Mouse (Mus musculus) left cerebral cortex, postnatal 4 days (tissue): ENCODE measurements around the gene Efhd1. TPM values are rescaled to one million over a fixed set of nuclear protein-coding genes. Genes with fewer than 3 reads are reported as not detected.

Experiments
- DNase-seq: peaks from one replicate; pipeline ENCODE4 v3.0.0-alpha.2; 2022
- intact Hi-C: fragments of 180-260 bp; cut with DNase I; formaldehyde crosslinking; loops from one replicate; pipeline ENCODE4 v1.15.1; 2025
- total RNA-seq, 2 experiments: library from RNA; stranded (reverse); gene quantifications; 2 replicates each; pipeline ENCODE4 v1.2.3; 2021

The Efhd1 gene
- total RNA-seq, 2 experiments from 2014 or later: 1.5 to 2.0 TPM

DNA sequence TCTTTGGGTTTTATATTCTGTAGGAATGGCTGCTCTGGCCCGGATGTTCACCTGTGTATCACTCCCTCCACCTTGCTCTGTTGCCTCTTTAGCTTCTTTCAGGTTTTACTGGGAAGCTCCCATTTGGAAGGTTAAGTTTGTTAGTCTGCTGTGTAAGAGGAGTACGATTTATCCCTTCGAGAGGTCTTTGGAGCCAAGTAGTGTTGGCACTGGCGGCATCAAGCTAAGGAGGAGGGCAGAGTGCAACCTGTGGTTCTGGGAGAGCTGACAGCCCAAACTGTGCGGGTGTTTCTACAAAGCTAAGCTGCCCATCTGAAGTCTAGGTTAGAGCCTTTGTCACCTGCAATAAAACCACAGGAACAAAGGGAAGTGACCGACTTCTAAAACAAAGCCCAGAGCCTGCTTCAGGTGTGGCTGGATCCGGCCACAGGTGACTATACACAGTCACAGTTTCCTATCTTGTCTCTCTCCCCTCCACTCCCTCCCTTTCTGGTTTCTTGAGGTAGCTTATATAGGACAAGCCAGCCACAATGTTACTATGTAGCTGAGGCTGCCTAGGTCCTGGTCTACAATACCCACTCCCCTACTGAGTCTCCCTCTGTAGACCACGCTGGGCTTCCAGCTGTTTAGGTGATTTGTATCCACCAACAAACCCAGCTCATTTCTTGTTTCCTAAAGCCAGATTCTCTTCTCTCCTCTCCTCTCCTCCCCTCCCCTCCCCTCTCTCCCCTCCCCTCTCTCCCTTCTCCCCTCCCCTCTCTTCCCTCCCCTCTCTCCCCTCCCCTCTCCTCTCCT is 2.3 kb downstream of the Efhd1 start:
- DNase-seq: no peak
- intact Hi-C loops: no loop called here

DNA sequence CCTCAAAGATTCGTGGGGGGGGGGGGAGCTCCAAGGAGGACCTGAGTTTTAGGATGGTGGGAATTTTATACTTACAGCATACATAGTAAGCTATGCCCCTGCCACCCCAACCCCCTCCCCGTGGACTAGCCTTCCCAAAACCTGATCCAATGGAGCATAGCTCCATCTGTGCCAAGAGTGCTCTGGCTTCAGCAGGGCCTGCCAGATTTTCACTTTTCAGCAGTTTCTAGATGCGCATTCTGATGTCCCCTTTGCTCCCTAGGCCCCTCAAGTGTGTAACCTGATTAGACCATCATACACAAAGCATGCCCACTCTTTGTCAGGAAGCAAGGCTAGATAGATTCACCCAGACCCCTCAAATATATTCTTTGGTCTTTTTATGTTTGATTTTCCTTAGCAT is 6.0 kb downstream of the Efhd1 start:
- intact Hi-C loops: no loop called here
- peak; percentile 45 for DNase-seq

DNA sequence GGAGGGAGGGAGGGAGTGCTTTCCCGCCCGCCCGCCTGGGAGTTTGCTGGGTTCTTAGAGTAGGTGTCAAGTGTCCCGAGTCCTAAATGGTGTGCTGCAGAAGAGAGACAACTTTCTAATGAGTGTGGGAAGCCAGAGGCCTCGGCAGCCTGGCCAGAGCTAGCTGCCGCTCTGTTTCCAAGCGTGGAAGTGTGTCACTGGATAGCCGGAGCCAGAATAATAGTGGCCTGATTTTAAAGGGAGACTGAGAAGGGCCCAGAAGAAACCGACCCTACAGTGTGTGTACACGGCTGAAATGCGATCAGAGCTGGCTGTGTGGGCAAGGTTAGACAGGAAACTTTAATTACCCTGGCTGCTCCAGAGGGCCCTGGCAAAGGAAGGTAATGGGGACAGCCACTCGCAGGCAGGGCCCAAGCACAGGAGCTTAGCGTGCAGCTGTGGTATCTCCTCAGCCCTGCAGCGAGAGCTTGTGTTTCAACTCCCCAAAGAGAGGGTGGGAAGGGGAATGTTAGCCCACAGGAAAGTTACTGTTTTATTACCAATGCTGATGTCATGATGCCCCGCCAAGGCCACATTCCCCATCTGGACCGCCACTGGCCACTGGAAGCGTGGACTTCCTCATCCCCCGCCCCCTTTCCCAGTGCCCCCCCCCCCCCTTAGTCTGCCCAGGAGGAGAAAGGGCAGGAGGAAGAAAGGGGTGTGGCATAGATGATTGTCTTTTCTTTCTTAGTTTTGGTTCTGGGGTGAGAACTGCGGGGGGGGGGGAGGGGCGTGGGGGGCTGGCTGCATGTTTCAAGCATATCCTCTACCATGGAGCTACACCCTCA is 6.7 kb downstream of the Efhd1 start:
- peak; percentile 7 for DNase-seq
- intact Hi-C loops: no loop called here

DNA sequence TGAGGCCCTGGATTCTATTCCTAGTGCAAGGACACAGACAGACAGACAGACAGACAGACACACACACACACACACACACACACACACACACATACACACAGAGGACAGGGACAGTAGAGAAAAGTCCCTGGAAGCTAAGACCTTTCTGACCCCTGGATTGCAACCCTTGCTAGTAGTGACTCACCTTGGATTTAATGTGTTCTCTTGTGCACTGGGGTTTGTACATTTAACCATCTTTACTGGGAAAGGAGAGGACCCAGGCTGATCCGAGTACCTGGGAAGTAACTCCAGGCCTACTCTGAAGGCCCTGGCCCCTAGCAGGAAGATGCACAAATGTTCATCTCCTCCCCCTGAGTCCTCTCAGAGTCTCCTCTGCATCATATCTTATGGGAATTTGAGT is 7.4 kb downstream of the Efhd1 start:
- intact Hi-C loops: no loop called here

DNA sequence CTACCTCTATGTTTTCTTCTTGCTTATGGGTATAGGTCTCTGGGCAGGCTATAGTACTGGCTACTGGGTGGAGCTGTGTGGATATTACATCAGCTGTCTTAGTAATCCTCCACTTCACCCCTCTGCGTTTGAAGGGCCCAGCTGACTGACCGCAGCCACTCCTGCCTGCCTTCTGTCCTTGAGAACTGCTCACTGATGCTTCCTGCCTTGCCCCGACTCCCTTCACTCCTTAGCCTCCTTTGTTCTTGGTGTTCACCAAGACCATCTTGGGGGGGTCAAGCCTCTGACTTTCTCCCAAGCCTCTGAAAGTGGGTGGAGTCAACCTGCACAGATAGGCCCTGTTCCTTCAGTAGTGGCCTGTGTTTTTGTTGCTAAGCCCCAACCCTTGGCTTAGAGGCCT is 8.3 kb downstream of the Efhd1 start:
- DNase-seq: no peak
- intact Hi-C loops: no loop called here

More for the DNA sequence above, 7.4 kb downstream of the Efhd1 start:
- no peak for DNase-seq

DNA sequence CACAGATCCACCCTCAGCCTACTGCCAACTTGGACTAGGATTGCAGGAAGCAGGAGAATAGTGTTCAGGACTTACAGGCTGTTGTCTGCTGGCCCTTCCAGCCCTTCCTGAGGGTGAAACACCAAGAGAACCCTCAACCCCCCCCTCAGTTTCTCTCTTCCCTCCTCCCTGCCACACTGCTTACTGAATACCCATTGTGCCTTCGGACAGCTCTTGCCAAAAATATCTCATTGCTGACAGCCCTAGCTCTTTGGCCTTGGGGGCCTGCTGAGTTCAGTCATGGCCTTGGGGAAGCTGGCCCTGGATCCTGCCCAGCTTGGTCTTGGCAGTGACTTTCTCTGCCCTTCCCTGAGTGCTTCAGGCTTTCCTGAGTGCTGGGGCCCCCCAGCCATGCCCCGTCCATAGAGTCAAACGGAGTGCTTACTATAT is 9.4 kb downstream of the Efhd1 start:
- peak; percentile 83 for DNase-seq
- intact Hi-C loops: no loop called here

DNA sequence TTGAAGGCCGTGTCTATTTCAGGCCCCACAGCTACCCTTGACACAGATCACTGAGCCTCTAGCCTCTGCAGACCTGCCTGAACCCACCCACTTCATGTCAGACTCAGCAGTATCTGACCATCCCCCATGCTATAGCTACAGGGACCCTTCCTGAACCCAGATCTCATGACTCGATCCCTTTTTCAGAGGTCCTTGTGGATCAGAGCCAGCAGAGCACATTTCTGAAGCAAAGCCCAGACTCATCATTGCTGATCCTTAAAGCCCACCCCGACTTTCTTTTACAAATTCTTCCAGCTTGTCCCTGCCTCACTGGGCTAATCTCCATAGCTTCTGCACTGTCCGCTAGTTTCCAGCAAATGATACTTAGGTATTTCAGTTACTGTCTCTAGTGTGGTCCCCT is 10.0 kb downstream of the Efhd1 start:
- intact Hi-C loops: no loop called here
- DNase-seq: peak; percentile 39

DNA sequence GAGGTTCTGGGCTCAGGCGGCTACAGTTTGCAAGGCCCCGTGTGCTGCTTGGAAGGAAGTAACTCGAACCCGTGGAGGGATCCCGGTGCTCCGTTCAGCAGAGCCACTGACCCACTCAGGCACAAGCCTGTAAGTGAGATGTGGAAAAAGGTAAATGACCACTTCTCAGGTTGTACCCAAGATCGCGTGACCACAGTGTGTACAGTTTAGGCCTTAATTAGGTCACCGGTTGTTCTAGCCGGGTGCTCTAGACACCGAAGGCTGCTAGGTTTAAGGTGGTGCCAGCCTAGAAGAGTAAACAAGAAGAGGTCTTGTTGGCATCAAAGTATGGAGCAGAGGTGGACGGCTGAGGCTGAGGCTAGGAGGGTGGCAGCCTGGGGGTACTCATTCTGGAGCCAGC is 11.0 kb downstream of the Efhd1 start:
- intact Hi-C loops: no loop called here
- DNase-seq: no peak

DNA sequence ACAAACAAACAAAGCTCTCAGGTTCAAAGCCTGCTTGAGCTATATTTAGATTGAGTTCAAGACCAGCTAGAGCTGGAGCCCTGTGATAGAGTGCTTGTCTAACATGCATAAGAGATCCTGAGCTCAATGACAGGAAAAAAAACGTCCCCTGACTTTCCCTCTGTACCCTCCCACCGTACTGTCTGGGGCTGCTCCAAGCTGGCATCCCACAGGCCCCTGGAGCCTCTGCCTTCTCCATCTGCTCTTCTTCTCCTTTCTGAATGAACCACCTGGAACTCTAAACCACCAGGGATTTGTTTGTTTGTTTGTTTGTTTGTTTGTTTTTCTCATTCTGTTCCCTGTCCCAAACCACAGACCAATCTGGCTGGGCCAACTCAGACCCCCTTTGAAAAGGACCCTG is 11.9 kb downstream of the Efhd1 start:
- no peak for DNase-seq
- intact Hi-C loops: no loop called here

DNA sequence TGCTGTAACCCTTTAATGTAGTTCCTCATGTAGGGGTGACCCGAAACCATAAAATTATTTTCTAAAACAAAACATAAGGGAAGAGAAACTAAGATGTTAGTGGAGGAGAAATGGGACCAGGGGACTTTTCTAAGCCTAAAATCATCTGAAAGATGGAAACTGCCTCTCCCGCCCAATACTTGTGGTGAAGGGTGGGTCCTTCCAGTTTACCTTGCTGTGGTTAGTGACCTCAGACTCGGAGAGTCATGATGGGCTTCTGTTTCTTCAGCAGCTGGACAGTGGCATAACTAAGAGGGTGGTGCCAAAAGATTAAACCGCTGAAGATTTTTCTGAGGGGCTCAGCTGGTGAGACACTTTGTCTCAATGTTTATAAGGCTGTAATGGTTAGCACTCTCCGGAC is 16.1 kb downstream of the Efhd1 start:
- intact Hi-C loops: no loop called here
- no peak for DNase-seq

DNA sequence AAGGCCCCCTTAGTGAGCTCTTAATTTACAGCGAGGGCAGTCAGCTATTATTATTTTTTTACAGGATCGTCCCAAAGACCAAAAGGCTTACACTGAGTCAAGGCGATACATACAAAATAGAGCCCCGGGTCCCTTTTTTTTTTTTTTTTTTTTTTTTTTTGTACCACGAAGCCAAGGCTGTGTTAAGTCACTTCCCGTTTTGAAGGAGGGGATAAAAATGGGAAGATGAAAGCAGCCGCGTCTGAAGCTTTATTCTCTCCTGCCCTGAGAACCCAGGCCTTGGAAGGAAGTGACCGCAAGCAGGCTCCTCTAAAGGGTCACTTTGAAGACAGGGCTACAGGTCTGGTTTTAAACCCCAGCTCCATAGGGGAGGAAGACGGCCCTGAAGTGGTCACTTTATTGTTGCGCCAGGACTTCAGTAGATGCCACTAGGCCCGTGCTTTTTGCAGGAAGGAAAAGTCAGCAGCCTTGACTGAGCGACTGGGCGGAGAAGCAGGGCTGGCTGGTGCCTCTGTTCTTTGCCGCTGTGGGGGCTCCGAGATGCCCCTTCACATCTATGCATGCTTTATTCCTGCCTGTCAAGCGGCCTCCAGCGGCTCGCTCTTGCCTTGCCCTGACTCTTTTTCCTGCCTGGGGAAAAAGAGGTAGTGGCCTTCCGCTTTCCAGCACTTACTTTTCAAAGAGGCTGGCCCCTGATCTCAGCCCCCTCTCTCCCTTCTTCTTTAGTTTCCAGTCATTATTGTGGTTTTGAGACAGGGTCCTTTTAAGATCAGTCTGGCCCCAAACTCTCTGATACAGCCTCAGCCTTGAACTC is 17.6 kb downstream of the Efhd1 start:
- intact Hi-C loops: no loop called here

DNA sequence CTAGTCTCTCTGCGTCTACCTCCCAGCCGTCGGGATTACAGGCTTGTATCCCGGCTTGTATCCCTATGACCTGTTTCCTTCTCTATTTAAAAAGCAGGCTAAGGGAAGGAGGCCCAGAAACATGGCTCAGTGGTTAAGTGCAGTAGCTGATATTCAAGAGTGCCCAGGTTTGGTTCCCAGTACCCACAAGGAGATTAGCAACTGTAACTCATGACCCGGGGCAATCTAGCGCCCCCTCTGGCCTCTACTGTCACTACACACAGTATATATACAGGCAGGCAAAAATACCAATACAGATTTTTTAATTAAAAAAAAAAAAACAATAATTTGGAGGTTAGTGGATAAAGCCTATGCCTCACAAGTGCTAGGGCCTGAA is 18.2 kb downstream of the Efhd1 start:
- intact Hi-C loops: no loop called here
- DNase-seq: no peak

More for the DNA sequence above, 17.6 kb downstream of the Efhd1 start:
- DNase-seq: peak; percentile 17

DNA sequence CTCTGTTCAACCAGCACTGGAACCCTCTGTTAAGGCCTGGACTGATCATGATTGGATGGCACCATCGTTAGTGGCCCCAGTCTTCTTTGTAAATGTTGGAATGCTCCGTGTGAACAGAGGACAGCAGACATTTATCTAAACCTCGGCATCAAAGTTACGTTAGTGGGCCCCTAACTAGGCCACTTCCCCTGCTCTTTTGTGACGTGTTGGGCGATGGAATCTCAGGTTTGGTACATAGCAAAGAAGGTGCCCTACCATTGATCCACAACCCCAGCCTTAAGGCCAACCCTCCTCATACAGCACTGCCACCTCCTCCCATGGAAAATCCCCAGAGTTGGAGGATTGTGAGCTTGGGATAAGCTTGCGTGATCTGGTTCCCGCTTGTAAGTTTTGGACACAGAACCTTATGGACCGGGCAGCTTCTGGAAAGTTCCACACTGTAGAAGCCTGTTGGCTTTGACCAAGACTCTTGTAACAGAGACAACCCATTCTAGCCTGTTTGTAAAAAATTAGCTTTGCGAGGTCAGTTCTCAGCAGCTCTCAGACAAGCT is 19.3 kb downstream of the Efhd1 start:
- DNase-seq: no peak
- intact Hi-C loops: no loop called here

DNA sequence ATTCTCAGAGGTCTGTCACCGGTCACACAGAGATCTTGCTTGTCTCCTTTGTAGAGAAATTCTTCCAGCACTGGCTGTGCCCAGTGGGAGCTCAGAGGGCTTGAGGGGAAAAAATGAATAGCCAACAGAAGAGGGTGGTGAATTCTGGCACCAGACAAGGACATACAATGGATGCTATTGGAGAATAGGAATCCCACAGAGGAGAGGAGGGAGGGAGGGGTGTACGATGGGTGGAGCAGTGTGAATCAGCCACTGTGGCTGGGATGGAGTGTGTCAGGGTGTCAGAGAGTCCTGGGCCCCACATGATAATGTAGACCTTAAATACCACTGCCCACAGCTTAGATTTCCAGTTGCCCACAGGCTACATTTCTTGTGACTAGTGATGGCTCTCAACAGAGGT is 22.9 kb downstream of the Efhd1 start:
- intact Hi-C loops: no loop called here
- DNase-seq: no peak

DNA sequence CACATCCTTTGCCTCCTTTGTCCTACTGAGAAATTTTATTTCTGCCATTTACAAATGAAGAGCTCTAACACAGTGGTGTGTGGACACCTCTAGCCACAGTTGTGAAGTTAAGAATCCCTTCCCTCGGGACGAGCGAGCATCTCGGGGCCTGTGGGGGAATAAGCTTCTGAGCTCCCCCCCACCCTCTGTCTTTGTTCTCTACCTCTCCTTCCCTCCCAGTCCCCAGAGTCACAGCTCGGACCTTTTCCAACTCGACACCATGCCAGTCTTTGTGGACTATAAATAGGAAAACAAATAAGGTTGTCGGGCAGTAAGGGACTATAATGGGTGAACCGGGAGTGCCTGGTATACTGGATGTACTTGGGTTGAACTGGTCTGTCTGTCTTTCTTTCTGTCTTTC is 27.3 kb downstream of the Efhd1 start:
- intact Hi-C loops: loop anchor here (5.0 kb wide), 1 partner anchor 44 kb away; no protein-coding TSS in a partner anchor
- DNase-seq: peak; percentile 13

DNA sequence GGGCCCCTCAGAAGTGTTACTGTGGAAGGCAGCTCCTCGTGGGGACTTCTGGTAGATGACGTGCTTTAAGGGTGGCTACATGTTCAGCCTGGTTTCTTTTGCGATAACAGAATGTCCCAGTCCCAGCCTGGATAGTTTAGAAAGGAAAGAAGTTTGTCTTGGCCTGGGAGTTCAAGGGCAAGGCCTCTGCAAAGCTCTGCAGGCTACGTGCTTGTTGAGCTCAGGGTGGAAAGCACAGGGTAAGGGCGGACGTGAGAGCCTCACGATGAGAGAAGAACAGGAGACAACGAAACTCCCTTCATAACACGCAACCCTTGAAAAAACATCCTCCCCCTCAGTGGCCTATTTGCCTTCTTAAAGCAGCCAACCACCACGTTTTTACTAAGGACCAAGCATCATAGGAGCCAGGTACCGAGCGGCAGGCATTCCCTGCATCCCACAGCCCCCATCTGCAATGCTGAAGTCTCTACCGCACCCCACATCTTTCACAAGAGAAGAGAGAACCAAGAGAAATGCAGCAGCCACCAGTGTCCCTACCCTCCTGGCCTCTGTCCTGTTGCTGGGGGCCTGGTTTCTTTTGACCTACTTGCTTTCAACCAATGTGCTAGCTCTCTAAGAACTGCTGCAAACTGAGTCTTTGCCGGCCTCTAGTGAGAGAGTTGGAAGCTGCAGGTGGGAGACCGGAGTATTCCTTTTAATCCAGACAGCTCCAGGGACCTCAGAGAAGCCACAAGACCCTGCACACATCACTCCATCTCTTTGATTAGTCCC is 28.4 kb downstream of the Efhd1 start:
- peak; percentile 56 for DNase-seq
- intact Hi-C loops: loop anchor here (5.0 kb wide), 1 partner anchor 45 kb away; no protein-coding TSS in a partner anchor

DNA sequence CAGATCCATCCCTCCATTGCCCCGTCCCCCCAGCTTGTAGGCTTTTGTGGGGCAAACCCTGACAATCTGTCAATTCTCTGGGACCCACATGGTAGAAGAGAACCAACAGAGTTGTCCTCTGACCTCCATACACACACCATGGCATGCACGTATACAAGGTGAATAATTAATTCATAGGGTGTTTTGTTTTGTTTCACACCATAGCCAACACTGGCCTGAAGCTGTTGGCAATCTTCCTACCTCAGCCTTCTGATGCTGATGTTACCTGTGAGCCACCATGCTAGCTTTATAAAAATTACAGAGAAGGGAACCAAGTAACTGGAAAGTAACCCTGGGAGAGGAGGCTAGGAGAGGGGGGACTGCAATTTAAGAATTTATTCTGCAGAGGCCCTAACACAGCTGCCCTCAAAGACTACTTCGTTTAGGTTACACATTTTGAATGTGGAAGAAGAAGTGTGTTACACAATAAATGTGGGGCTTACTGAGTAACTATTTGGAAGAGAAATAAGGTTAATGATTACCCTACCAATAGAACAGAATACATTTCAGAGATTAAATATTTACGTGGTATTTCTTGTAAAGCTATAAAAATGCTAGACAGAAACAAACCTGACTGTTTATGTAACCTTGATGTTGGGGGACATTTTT is 30.0 kb downstream of the Efhd1 start:
- intact Hi-C loops: loop anchor here (5.0 kb wide), 1 partner anchor 47 kb away; no protein-coding TSS in a partner anchor
- no peak for DNase-seq

DNA sequence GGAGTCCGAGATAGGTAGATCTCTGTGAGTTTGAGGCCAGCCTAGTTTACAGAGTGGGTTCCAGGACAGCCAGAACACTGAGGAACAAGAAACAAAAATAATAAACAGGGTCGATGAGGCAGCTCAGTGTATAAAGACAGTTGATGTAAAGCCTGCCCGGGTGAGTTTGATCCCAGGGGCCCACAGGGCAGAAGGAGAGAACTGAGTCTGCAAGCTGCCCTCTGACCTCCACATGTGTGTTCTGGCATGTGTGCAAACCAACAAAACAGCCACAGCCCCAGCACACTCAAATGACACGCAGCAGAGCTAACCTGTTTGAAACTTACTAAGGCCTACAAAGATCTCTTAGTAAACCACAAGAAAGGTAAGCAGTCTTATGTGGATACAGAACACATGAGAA is 30.8 kb downstream of the Efhd1 start:
- intact Hi-C loops: loop anchor here (5.0 kb wide), 1 partner anchor 48 kb away; no protein-coding TSS in a partner anchor
- no peak for DNase-seq

DNA sequence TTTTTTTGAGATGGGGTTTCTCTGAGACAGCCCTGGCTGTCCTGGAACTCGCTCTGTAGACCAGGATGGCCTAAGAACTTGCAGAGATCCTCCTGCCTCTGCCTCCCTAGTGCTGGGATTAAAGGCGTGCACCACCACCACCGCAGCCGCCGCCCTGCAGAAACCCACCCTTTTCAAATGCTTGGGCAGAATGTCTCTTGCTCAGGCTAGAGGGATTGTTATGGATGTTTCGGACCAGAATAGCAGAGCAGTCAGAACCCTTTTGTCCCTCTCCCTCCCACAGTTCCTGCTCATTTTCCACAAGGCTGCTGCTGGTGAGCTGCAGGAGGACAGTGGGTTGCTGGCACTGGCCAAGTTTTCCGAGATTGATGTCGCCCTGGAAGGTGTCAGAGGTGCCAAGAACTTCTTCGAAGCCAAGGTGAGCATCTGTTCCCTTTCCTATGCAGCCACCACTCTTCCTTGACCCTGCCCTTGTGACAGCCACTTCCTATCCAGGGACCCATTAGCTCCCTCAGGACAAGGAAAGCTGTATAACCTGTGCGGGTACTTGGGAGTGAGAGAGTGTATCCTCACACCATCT is 33.3 kb downstream of the Efhd1 start:
- DNase-seq: peak; percentile 49
- intact Hi-C loops: no loop called here
